In the genomic region with DNA sequence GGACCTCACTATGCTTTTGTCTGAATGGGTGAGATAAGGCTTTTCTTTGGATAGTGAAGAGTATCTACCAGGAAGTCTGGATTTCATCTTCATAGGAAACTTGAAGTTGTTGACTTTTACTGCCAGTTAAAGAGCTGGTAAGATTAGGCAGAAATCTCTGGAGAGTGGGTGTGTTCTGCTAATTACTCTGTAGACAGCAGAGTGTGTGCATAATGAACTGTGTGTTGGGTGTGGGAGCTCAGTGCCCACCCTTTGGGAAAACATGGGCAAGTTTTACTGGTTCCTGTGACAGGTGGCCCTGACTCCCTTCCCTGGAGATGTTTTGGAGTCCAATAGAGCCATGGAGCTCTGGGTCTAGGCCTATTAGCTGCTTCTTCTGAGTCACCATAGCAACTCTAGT, we compare ENCODE assay signal across 22 mouse cellular contexts. TPM values are rescaled to one million over a fixed set of nuclear protein-coding genes. Genes with fewer than 3 reads are reported as not detected.
DNase-seq lines count a peak whose midpoint lies in the region; ATAC-seq lines count a peak whose summit lies in the region.
"Had no signal": no experiment of that assay in that cellular context is flagged by ENCODE, and none has a peak within 500 bp of the region (broad histone marks: within the 10 kb centered on the region; RNA-seq: fewer than 3 reads in every experiment).

No protein-coding gene starts in this region.

- no peaks in the 10 kb centered on the region for H3K4me1 ChIP-seq in embryonic facial prominence, embryonic 14.5 days (ENCODE audit: control insufficient read depth, insufficient read depth, low read length)
- H3K4me1 ChIP-seq in embryonic facial prominence, embryonic 10.5 days, result no peaks in the 10 kb centered on the region
- no peaks in the 10 kb centered on the region for H3K4me1 ChIP-seq in intestine, embryonic 16.5 days (ENCODE audit: control insufficient read depth, insufficient read depth, low read length)
- H3K4me1 ChIP-seq in stomach, embryonic 15.5 days, result no peaks in the 10 kb centered on the region
- H3K4me1 ChIP-seq: embryonic facial prominence, embryonic 15.5 days; heart, embryonic 10.5 days; hindbrain, embryonic 12.5 days; hindbrain, embryonic 15.5 days had no signal

- no peak overlapping the region for H3K4me3 ChIP-seq in embryonic facial prominence, embryonic 14.5 days (ENCODE audit: low read depth, low read length)
- no peak overlapping the region for H3K4me3 ChIP-seq in embryonic facial prominence, embryonic 10.5 days
- H3K4me3 ChIP-seq in intestine, embryonic 16.5 days (ENCODE audit: low read length), result no peak overlapping the region
- no peak overlapping the region for H3K4me3 ChIP-seq in stomach, embryonic 15.5 days (replicated peaks)
- H3K4me3 ChIP-seq: embryonic facial prominence, embryonic 15.5 days; gastrocnemius, adult 2 months; heart, adult 2 months; heart, embryonic 10.5 days; hindbrain, embryonic 12.5 days; hindbrain, embryonic 15.5 days had no signal

- H3K36me3 ChIP-seq in embryonic facial prominence, embryonic 14.5 days (ENCODE audit: control insufficient read depth, insufficient read depth, low read length), result no peaks in the 10 kb centered on the region
- H3K36me3 ChIP-seq in embryonic facial prominence, embryonic 10.5 days (replicated peaks), result peaks cover 18% of the 10 kb centered on the region
- H3K36me3 ChIP-seq in intestine, embryonic 16.5 days (ENCODE audit: control insufficient read depth, insufficient read depth, low read length), result no peaks in the 10 kb centered on the region
- no peaks in the 10 kb centered on the region for H3K36me3 ChIP-seq in stomach, embryonic 15.5 days
- H3K36me3 ChIP-seq: embryonic facial prominence, embryonic 15.5 days; hindbrain, embryonic 12.5 days; hindbrain, embryonic 15.5 days had no signal

- H3K27me3 ChIP-seq in embryonic facial prominence, embryonic 14.5 days (replicated peaks; ENCODE audit: control insufficient read depth, insufficient read depth, low read length), result peaks cover 12% of the 10 kb centered on the region; the same call in 1 of the 2 replicates
- peaks cover 46% of the 10 kb centered on the region for H3K27me3 ChIP-seq in embryonic facial prominence, embryonic 10.5 days (replicated peaks; ENCODE audit: low read depth, poor library complexity, severe bottlenecking)
- peaks cover 2% of the 10 kb centered on the region; the same call in 1 of the 2 replicates for H3K27me3 ChIP-seq in intestine, embryonic 16.5 days (replicated peaks; ENCODE audit: control insufficient read depth, insufficient read depth, low read length)
- no peaks in the 10 kb centered on the region for H3K27me3 ChIP-seq in stomach, embryonic 15.5 days (replicated peaks)
- H3K27me3 ChIP-seq: embryonic facial prominence, embryonic 15.5 days; hindbrain, embryonic 12.5 days; hindbrain, embryonic 15.5 days had no signal

- H3K27ac ChIP-seq in embryonic facial prominence, embryonic 14.5 days (replicated peaks; ENCODE audit: low read depth, low read length), result no peak overlapping the region
- H3K27ac ChIP-seq in embryonic facial prominence, embryonic 10.5 days (replicated peaks), result no peak overlapping the region
- no peak overlapping the region for H3K27ac ChIP-seq in intestine, embryonic 16.5 days (ENCODE audit: low read length)
- H3K27ac ChIP-seq in stomach, embryonic 15.5 days, result no peak overlapping the region
- H3K27ac ChIP-seq: embryonic facial prominence, embryonic 15.5 days; gastrocnemius, adult 2 months; heart, adult 2 months; heart, embryonic 10.5 days; hindbrain, embryonic 12.5 days; hindbrain, embryonic 15.5 days had no signal

- H3K4me2 ChIP-seq in embryonic facial prominence, embryonic 14.5 days (ENCODE audit: low read depth, low read length), result no peak overlapping the region
- no peak overlapping the region for H3K4me2 ChIP-seq in intestine, embryonic 16.5 days (ENCODE audit: low read depth, low read length)
- H3K4me2 ChIP-seq in stomach, embryonic 15.5 days, result no peak overlapping the region
- H3K4me2 ChIP-seq: embryonic facial prominence, embryonic 15.5 days; hindbrain, embryonic 12.5 days; hindbrain, embryonic 15.5 days had no signal

- peak; percentile 75; the same call in 1 of the 2 replicates for ATAC-seq in embryonic facial prominence, embryonic 14.5 days (ENCODE audit: low read depth)
- ATAC-seq in intestine, embryonic 16.5 days, result peak; percentile 81
- ATAC-seq in stomach, embryonic 15.5 days (ENCODE audit: insufficient read depth, low FRiP score, low read depth), result peak; percentile 39; the same call in 1 of the 2 replicates
- ATAC-seq: forebrain, embryonic 14.5 days; forebrain, postnatal 0 days; Patski had no signal

- H3K9ac ChIP-seq in embryonic facial prominence, embryonic 14.5 days (ENCODE audit: low read depth, low read length), result no peak overlapping the region
- H3K9ac ChIP-seq in intestine, embryonic 16.5 days (ENCODE audit: low read depth, low read length), result no peak overlapping the region
- no peak overlapping the region for H3K9ac ChIP-seq in stomach, embryonic 15.5 days
- H3K9ac ChIP-seq: embryonic facial prominence, embryonic 15.5 days; forebrain, postnatal 0 days; hindbrain, embryonic 12.5 days; hindbrain, embryonic 15.5 days had no signal

- DNase-seq in embryonic facial prominence, embryonic 14.5 days (ENCODE audit: low spot score), result peak; percentile 42
- DNase-seq in embryonic facial prominence, embryonic 10.5 days (ENCODE audit: low spot score), result no peak
- DNase-seq in left cerebral cortex, adult 9 months (ENCODE audit: low spot score in 2 of 2), result no peak
- DNase-seq in gastrocnemius, postnatal 10 days, result no peak
- no peak for DNase-seq in ovary, postnatal 10 days (ENCODE audit: low spot score)
- DNase-seq: adrenal gland, postnatal 10 days; cerebellum, adult 11 months; cerebellum, adult 2 months; cerebellum, adult 9-11 months; cerebellum, postnatal 25 days; forebrain, postnatal 0 days; gastrocnemius, adult 2 months; gastrocnemius, postnatal 25 days; heart, adult 2 months had no signal

- H3K9me3 ChIP-seq in embryonic facial prominence, embryonic 14.5 days (ENCODE audit: control insufficient read depth, low read length), result no peaks in the 10 kb centered on the region
- no peaks in the 10 kb centered on the region for H3K9me3 ChIP-seq in embryonic facial prominence, embryonic 10.5 days
- no peaks in the 10 kb centered on the region for H3K9me3 ChIP-seq in intestine, embryonic 16.5 days (ENCODE audit: control insufficient read depth, low read length)
- no peaks in the 10 kb centered on the region for H3K9me3 ChIP-seq in stomach, embryonic 15.5 days
- H3K9me3 ChIP-seq: embryonic facial prominence, embryonic 15.5 days; heart, embryonic 10.5 days; hindbrain, embryonic 12.5 days; hindbrain, embryonic 15.5 days had no signal

RNA-seq across cellular contexts. Expression of a gene that starts 27.1 kb away (rescaled TPM):
- polyA plus RNA-seq in embryonic facial prominence, embryonic 14.5 days (2014; fragmentation: Nextera tagmentation; extraction: Ambion mirVana), result 31.8 and 34.7 TPM in 2 replicates
- 72.9 and 77.6 TPM in 2 replicates for polyA plus RNA-seq in embryonic facial prominence, embryonic 10.5 days (2016; fragmentation: Nextera tagmentation; extraction: Ambion mirVana)
- polyA plus RNA-seq in intestine, embryonic 16.5 days (2015; fragmentation: Nextera tagmentation; extraction: Ambion mirVana), result 39.1 and 41.1 TPM in 2 replicates
- polyA plus RNA-seq in stomach, embryonic 15.5 days (2015; fragmentation: Nextera tagmentation; extraction: Ambion mirVana), result 52.2 and 58.2 TPM in 2 replicates
- total RNA-seq in gastrocnemius, postnatal 10 days (2021), result 10 to 100 TPM in 1 of 2 experiments, 1 to 10 TPM in 1; 9.8 to 11.7 TPM
